ENCODE assay signal across 8 mouse cellular contexts in genomic region chr2:31690063-31690462, GRCm38 (mm10). TPM values are rescaled to one million over a fixed set of nuclear protein-coding genes. Genes with fewer than 3 reads are reported as not detected.
A peak's percentile ranks its signal among the peaks of the same experiment; 100 is the strongest.
DNase-seq lines count a peak whose midpoint lies in the region; ATAC-seq and TF ChIP-seq lines count a peak whose summit lies in the region.

No protein-coding gene starts in this region.

- DNase-seq in lung, embryonic 14.5 days: peak; percentile 46
- DNase-seq in lung, postnatal 14 days: no peak
- no peak for DNase-seq in adrenal gland, adult (ENCODE audit: inconsistent age in 2 of 2, low spot score in 1 of 2)
- DNase-seq in thymus, postnatal 10 days (ENCODE audit: low spot score in 2 of 2): no peak
- no peak for DNase-seq in kidney, postnatal 14 days

- 0 out of 2 replicates have a peak, but pooled peaks cover 7% of the 10 kb centered on the region for H3K36me3 ChIP-seq in lung, embryonic 14.5 days (ENCODE audit: insufficient read depth)
- peaks cover 4% of the 10 kb centered on the region; the same call in 1 of the 2 replicates for H3K36me3 ChIP-seq in limb, embryonic 13.5 days
- H3K36me3 ChIP-seq in small intestine, adult 2 months (ENCODE audit: control insufficient read depth, insufficient read depth, low read length): peaks cover 11% of the 10 kb centered on the region

- no peak for TF ChIP-seq CTCF in lung, embryonic 14.5 days (IDR thresholded peaks at IDR 0.05; ENCODE audit: low read depth)
- TF ChIP-seq CTCF in embryonic fibroblast, embryonic 13.5 days (IDR thresholded peaks at IDR 0.05; ENCODE audit: borderline replicate concordance, insufficient read depth, low read length): no peak
- TF ChIP-seq CTCF in small intestine, adult 2 months (IDR thresholded peaks at IDR 0.05; ENCODE audit: extremely low read depth, insufficient read length, insufficient replicate concordance, low read depth, low read length): no peak

- H3K4me3 ChIP-seq in lung, embryonic 14.5 days (ENCODE audit: low read depth, low read length): peak overlapping the region; percentile 98
- H3K4me3 ChIP-seq in embryonic fibroblast, embryonic 13.5 days (ENCODE audit: insufficient read depth, low read length): peak overlapping the region; percentile 94; the same call in 1 of the 2 replicates
- H3K4me3 ChIP-seq in limb, embryonic 13.5 days: peak overlapping the region; percentile 93
- no peak overlapping the region; the same call in 1 of the 2 replicates for H3K4me3 ChIP-seq in small intestine, adult 2 months (ENCODE audit: low read depth, low read length)

- H3K9me3 ChIP-seq in lung, embryonic 14.5 days (ENCODE audit: low read depth, low read length): no peaks in the 10 kb centered on the region
- no peaks in the 10 kb centered on the region for H3K9me3 ChIP-seq in limb, embryonic 13.5 days

- no peaks in the 10 kb centered on the region for H3K27me3 ChIP-seq in lung, embryonic 14.5 days (ENCODE audit: insufficient read depth, low read length)
- H3K27me3 ChIP-seq in limb, embryonic 13.5 days: no peaks in the 10 kb centered on the region
- H3K27me3 ChIP-seq in small intestine, adult 2 months (ENCODE audit: control insufficient read depth, insufficient read depth, low read length): no peaks in the 10 kb centered on the region

- H3K4me2 ChIP-seq in lung, embryonic 14.5 days: peak overlapping the region; percentile 82
- peak overlapping the region; percentile 77 for H3K4me2 ChIP-seq in limb, embryonic 13.5 days (replicated peaks)

- 0 out of 2 replicates have a peak, but pooled peaks cover 3% of the 10 kb centered on the region for H3K4me1 ChIP-seq in lung, embryonic 14.5 days (ENCODE audit: insufficient read depth)
- H3K4me1 ChIP-seq in embryonic fibroblast, embryonic 13.5 days (ENCODE audit: control insufficient read depth, insufficient read depth, low read length): peaks cover 3% of the 10 kb centered on the region; the same call in 1 of the 2 replicates
- H3K4me1 ChIP-seq in limb, embryonic 13.5 days: peaks cover 35% of the 10 kb centered on the region
- H3K4me1 ChIP-seq in small intestine, adult 2 months (ENCODE audit: control insufficient read depth, insufficient read depth, insufficient read length, low read length): peaks cover 7% of the 10 kb centered on the region; the same call in 1 of the 2 replicates

- TF ChIP-seq POLR2A in embryonic fibroblast, embryonic 13.5 days (IDR thresholded peaks at IDR 0.05; ENCODE audit: low read depth, low read length): no peak
- TF ChIP-seq POLR2A in small intestine, adult 2 months (IDR thresholded peaks at IDR 0.05; ENCODE audit: low read depth, low read length): no peak

- H3K27ac ChIP-seq in lung, embryonic 14.5 days (ENCODE audit: low read depth): no peak overlapping the region
- no peak overlapping the region for H3K27ac ChIP-seq in embryonic fibroblast, embryonic 13.5 days (ENCODE audit: insufficient read depth, low read length)
- no peak overlapping the region for H3K27ac ChIP-seq in limb, embryonic 13.5 days
- H3K27ac ChIP-seq in small intestine, adult 2 months (ENCODE audit: insufficient read depth, low read depth, low read length): peak overlapping the region; percentile 84

- no peak for ATAC-seq in lung, embryonic 14.5 days (ENCODE audit: insufficient read depth)
- ATAC-seq in limb, embryonic 13.5 days (ENCODE audit: low FRiP score, low read depth): no peak

- H3K9ac ChIP-seq in lung, embryonic 14.5 days: peak overlapping the region; percentile 14; the same call in 1 of the 2 replicates
- H3K9ac ChIP-seq in limb, embryonic 13.5 days: peak overlapping the region; percentile 92

- 31% methylated on average over 3 of the region's 3 CpGs for WGBS in lung, embryonic 14.5 days
- 40% methylated on average over 3 of the region's 3 CpGs for WGBS in limb, embryonic 13.5 days
- 25% methylated on average over 3 of the region's 3 CpGs for WGBS in small intestine, adult 2 months

RNA-seq across cellular contexts. Expression of gene Abl1, which starts 1.9 kb away (rescaled TPM):
- 52.6 and 54.4 TPM in 2 replicates for polyA plus RNA-seq in lung, embryonic 14.5 days (2014; fragmentation: Nextera tagmentation; extraction: Ambion mirVana)
- polyA plus RNA-seq in embryonic fibroblast, embryonic 13.5 days (2011; ENCODE audit: insufficient read length, low read depth, missing spikeins): 58.9 and 61.6 TPM in 2 replicates
- 52.4 and 55.9 TPM in 2 replicates for polyA plus RNA-seq in limb, embryonic 13.5 days (2015; fragmentation: Nextera tagmentation; extraction: Ambion mirVana)
- 28.0 and 55.5 TPM in 2 replicates for polyA plus RNA-seq in small intestine, adult 2 months (2012; rRNA removed)

RNA-seq across cellular contexts. Expression of gene Exosc2, which starts 19.5 kb away (rescaled TPM):
- 65.5 and 70.4 TPM in 2 replicates for polyA plus RNA-seq in lung, embryonic 14.5 days (2014; fragmentation: Nextera tagmentation; extraction: Ambion mirVana)
- polyA plus RNA-seq in embryonic fibroblast, embryonic 13.5 days (2011; ENCODE audit: insufficient read length, low read depth, missing spikeins): 23.1 and 24.9 TPM in 2 replicates
- polyA plus RNA-seq in limb, embryonic 13.5 days (2015; fragmentation: Nextera tagmentation; extraction: Ambion mirVana): 73.7 and 78.1 TPM in 2 replicates
- 2.5 and 4.0 TPM in 2 replicates for polyA plus RNA-seq in small intestine, adult 2 months (2012; rRNA removed)

RNA-seq across cellular contexts. Expression of gene Prdm12, which starts 50.2 kb away (rescaled TPM):
- not detected in 2 replicates for polyA plus RNA-seq in lung, embryonic 14.5 days (2014; fragmentation: Nextera tagmentation; extraction: Ambion mirVana)
- not detected in 2 replicates for polyA plus RNA-seq in embryonic fibroblast, embryonic 13.5 days (2011; ENCODE audit: insufficient read length, low read depth, missing spikeins)
- not detected in 2 replicates for polyA plus RNA-seq in limb, embryonic 13.5 days (2015; fragmentation: Nextera tagmentation; extraction: Ambion mirVana)
- polyA plus RNA-seq in small intestine, adult 2 months (2012; rRNA removed): 0.04 TPM in 1 of 2 replicates, not detected in the other
